Mouse (Mus musculus) 3T3-L1 (cell line): Measurements from ENCODE around the gene Rrm2.

Experiments used
- DNase-seq: peaks from one replicate; pipeline ENCODE4 v3.0.0-alpha.2; 2015; ENCODE audit warnings: low read depth, low spot score

Rrm2 gene

GRCm38 (mm10) chr12:24707954-24708823 is at the start of gene Rrm2:
Gene Rrm2, plus strand, starts transcription at chr12:24708241.
- peak; percentile 94 for DNase-seq

GRCm38 (mm10) chr12:24658998-24659397 is 49.0 kb upstream of the Rrm2 start:
- DNase-seq = no peak

- DNase-seq = no peak
Observed at GRCm38 (mm10) chr12:24659923-24660322, 48.1 kb upstream of the Rrm2 start.

GRCm38 (mm10) chr12:24661100-24661499 is 46.9 kb upstream of the Rrm2 start:
- no peak for DNase-seq

GRCm38 (mm10) chr12:24662131-24662530 is 45.9 kb upstream of the Rrm2 start:
- DNase-seq = no peak

GRCm38 (mm10) chr12:24680096-24680491 is 27.9 kb upstream of the Rrm2 start:
- no peak for DNase-seq

GRCm38 (mm10) chr12:24680492-24681285 is 27.4 kb upstream of the Rrm2 start:
- DNase-seq = no peak

GRCm38 (mm10) chr12:24681286-24682023 is 26.6 kb upstream of the Rrm2 start, which contains the start of gene Cys1:
Gene Cys1, minus strand, starts transcription at chr12:24681813.
- DNase-seq = no peak

GRCm38 (mm10) chr12:24682563-24682962 is 25.5 kb upstream of the Rrm2 start:
- DNase-seq = no peak

- no peak for DNase-seq
Observed at GRCm38 (mm10) chr12:24683461-24683860, 24.6 kb upstream of the Rrm2 start.

GRCm38 (mm10) chr12:24686038-24686695 is 21.9 kb upstream of the Rrm2 start:
- no peak for DNase-seq

GRCm38 (mm10) chr12:24686696-24687346 is 21.2 kb upstream of the Rrm2 start:
- no peak for DNase-seq

- no peak for DNase-seq
Observed at GRCm38 (mm10) chr12:24690351-24690750, 17.7 kb upstream of the Rrm2 start.

GRCm38 (mm10) chr12:24696500-24697483 is 11.2 kb upstream of the Rrm2 start:
- peak; percentile 88 for DNase-seq

GRCm38 (mm10) chr12:24697484-24698204 is 10.4 kb upstream of the Rrm2 start:
- peak; percentile 38 for DNase-seq

GRCm38 (mm10) chr12:24698514-24698913 is 9.5 kb upstream of the Rrm2 start:
- no peak for DNase-seq

GRCm38 (mm10) chr12:24699578-24699977 is 8.5 kb upstream of the Rrm2 start:
- no peak for DNase-seq

GRCm38 (mm10) chr12:24701621-24702020 is 6.4 kb upstream of the Rrm2 start:
- peak; percentile 24 for DNase-seq

GRCm38 (mm10) chr12:24703013-24703412 is 5.0 kb upstream of the Rrm2 start:
- no peak for DNase-seq
